Mouse (Mus musculus) C2C12 (cell line): ENCODE results near the gene Sipa1l3. TPM values are rescaled to one million over a fixed set of nuclear protein-coding genes. Genes with fewer than 3 reads are reported as not detected.

ENCODE experiments used
- H3K27me3 ChIP-seq: one replicate; pipeline ENCODE4 v1.6.1; 2011; ENCODE audit not compliant: control insufficient read depth, insufficient read depth, insufficient read length
- H3K36me3 ChIP-seq: one replicate; pipeline ENCODE4 v1.6.1; 2011; ENCODE audit not compliant: control insufficient read depth, insufficient read depth
- H3K4me3 ChIP-seq: one replicate; pipeline ENCODE4 v1.5.1; 2011; ENCODE audit warnings: mild to moderate bottlenecking, control low read depth; ENCODE audit not compliant: poor library complexity, insufficient read depth, severe bottlenecking
- H3K79me2 ChIP-seq: one replicate; pipeline ENCODE4 v1.6.1; 2011; ENCODE audit not compliant: control insufficient read depth, insufficient read depth
- H3K79me3 ChIP-seq: one replicate; pipeline ENCODE4 v1.6.1; 2011; ENCODE audit warnings: low read depth, control low read depth
- H3ac ChIP-seq: one replicate; pipeline ENCODE3; 2011; ENCODE audit warnings: low read depth; ENCODE audit not compliant: control insufficient read depth, insufficient read length
- CEBPB ChIP-seq: IDR thresholded peaks from one replicate; pipeline ENCODE4 v1.6.1; 2011; ENCODE audit warnings: low read depth, mild to moderate bottlenecking, control low read depth, moderate library complexity
- CTCF ChIP-seq: IDR thresholded peaks from one replicate; pipeline ENCODE4 v1.5.1; 2011; ENCODE audit not compliant: control insufficient read depth, insufficient read depth, insufficient read length
- FOSL1 ChIP-seq: IDR thresholded peaks from one replicate; pipeline ENCODE4 v1.8.0; 2011; ENCODE audit warnings: mild to moderate bottlenecking, low read length; ENCODE audit not compliant: poor library complexity, insufficient read depth, severe bottlenecking
- MAX ChIP-seq: IDR thresholded peaks from one replicate; pipeline ENCODE4 v1.6.1; 2011; ENCODE audit warnings: mild to moderate bottlenecking, control low read depth
- MYOD1 ChIP-seq: IDR thresholded peaks from one replicate; pipeline ENCODE4 v1.6.1; 2011; ENCODE audit warnings: low read depth; ENCODE audit not compliant: control insufficient read depth, insufficient read length
- MYOG ChIP-seq: IDR thresholded peaks from one replicate; pipeline ENCODE4 v1.6.1; 2011; ENCODE audit not compliant: control insufficient read depth, insufficient read length; ENCODE audit errors: extremely low read depth
- USF1 ChIP-seq: IDR thresholded peaks from one replicate; pipeline ENCODE4 v1.6.1; 2011; ENCODE audit warnings: low read depth, mild to moderate bottlenecking, control low read depth, moderate library complexity
- polyA plus RNA-seq: library from polyadenylated mRNA; unstranded; fragments of >200 nt; fragmentation: generic; extraction: Trizol; gene quantifications from one replicate; pipeline ENCODE4 v1.2.1, GENCODE M21; 2012; ENCODE audit warnings: missing spikeins

The Sipa1l3 gene
- polyA plus RNA-seq, 1 experiment: 30.1 TPM

DNA sequence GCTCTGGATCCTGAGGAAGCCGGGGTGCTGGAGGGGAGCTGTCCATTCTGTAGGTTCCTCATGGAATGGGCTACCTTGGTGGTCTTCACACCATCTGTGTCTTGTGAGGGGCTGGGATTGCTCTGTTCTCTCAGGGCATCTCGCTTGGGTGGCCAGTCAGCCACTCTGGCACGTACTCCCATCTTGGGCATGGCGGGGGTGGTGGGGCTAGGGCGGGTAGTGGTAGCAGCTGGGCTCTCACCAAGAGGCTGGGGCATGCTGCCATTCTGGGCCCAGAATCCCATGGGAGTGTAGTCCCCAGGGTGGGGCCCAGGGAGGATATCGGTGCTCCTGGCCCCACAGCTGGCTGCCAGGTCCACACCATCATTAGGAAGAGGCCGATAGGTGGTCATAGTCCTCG is 118.0 kb downstream of the Sipa1l3 start:
- Histone ChIP-seq H3ac (no peak overlapping the region), H3K27me3 (no peaks in the 10 kb centered on the region), H3K79me2 (no peaks in the 10 kb centered on the region), H3K36me3 (peaks cover 23% of the 10 kb centered on the region), H3K79me3 (no peaks in the 10 kb centered on the region), H3K4me3 (no peak overlapping the region)
- TF ChIP-seq FOSL1 (no peak), MYOD1 (no peak), CEBPB (no peak), MAX (no peak), CTCF (no peak), MYOG (no peak), USF1 (no peak)

DNA sequence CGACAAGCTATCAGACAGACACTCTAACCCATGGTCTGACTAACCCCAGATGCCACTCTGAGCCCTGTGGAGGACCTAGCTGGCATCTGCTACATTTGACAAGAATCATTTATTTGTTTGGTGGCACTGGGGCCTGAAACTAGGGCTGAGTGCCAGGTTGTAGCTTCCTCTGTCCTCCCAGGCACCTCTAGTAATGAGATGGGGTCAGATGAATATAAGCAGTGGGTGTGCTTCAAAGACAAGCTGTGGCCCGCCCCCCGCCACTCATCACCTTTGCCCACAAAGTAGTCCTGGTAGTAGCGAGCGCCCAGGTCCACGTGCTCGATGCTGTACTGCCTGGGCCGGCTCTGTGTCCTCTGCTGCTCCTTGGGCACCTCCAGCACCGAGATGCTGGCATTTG is 119.4 kb downstream of the Sipa1l3 start:
- Histone ChIP-seq H3K79me2 (no peaks in the 10 kb centered on the region), H3K4me3 (no peak overlapping the region), H3K36me3 (peaks cover 29% of the 10 kb centered on the region), H3K27me3 (no peaks in the 10 kb centered on the region), H3K79me3 (no peaks in the 10 kb centered on the region), H3ac (no peak overlapping the region)
- no peak for TF ChIP-seq CTCF
- no peak for TF ChIP-seq CEBPB
- TF ChIP-seq FOSL1: no peak
- TF ChIP-seq USF1: no peak
- no peak for TF ChIP-seq MYOD1
- no peak for TF ChIP-seq MAX
- no peak for TF ChIP-seq MYOG

DNA sequence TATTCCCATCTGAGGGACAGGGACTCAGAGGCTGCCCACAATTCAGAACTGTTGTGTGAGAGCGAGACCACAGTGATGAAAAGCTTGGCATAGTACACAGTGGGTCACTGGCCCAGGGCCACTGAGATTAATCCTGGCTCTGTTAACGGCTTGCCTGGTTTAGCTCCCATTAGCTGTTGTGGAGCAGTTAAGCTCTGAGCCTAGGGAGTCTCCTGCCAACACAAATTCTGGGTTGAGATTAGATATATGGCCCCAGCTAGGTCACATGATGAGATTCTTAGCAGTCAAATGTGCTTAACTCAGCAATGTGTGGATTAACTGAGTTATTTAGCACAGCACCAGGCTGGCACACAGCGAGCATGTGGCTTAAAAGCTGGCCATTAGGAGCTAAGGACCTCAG is 121.0 kb downstream of the Sipa1l3 start:
- no peak overlapping the region for H3ac ChIP-seq
- H3K79me2 ChIP-seq: no peaks in the 10 kb centered on the region
- TF ChIP-seq MYOD1 (no peak), MYOG (no peak), MAX (no peak), CTCF (no peak), FOSL1 (no peak), USF1 (no peak), CEBPB (no peak)
- no peak overlapping the region for H3K4me3 ChIP-seq
- no peaks in the 10 kb centered on the region for H3K79me3 ChIP-seq
- H3K27me3 ChIP-seq: no peaks in the 10 kb centered on the region
- peaks cover 29% of the 10 kb centered on the region for H3K36me3 ChIP-seq

DNA sequence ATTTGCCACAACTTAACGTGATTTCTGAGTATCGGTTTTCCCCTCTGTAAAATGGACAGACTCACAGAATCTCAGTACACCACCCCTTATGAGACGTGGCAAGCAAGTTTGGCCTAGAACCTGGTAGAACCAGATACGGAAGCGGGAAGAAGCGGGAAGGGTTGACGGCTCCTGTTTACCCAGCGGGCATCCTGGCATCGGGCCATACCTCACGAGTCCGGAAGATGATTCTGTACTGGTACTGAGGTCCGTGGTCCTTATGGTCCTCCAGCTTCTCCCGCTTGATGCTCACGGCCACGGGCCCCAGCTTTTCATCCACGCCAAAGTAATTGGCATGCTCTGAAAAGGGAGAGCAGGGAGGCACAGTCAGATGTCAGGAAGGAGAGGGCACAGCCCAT is 121.5 kb downstream of the Sipa1l3 start:
- H3K4me3 ChIP-seq: no peak overlapping the region
- H3K36me3 ChIP-seq: peaks cover 29% of the 10 kb centered on the region
- H3K27me3 ChIP-seq: no peaks in the 10 kb centered on the region
- no peaks in the 10 kb centered on the region for H3K79me3 ChIP-seq
- TF ChIP-seq MYOG (no peak), MYOD1 (no peak), FOSL1 (no peak), USF1 (no peak), CTCF (no peak), CEBPB (no peak)
- H3K79me2 ChIP-seq: no peaks in the 10 kb centered on the region
- H3ac ChIP-seq: no peak overlapping the region

DNA sequence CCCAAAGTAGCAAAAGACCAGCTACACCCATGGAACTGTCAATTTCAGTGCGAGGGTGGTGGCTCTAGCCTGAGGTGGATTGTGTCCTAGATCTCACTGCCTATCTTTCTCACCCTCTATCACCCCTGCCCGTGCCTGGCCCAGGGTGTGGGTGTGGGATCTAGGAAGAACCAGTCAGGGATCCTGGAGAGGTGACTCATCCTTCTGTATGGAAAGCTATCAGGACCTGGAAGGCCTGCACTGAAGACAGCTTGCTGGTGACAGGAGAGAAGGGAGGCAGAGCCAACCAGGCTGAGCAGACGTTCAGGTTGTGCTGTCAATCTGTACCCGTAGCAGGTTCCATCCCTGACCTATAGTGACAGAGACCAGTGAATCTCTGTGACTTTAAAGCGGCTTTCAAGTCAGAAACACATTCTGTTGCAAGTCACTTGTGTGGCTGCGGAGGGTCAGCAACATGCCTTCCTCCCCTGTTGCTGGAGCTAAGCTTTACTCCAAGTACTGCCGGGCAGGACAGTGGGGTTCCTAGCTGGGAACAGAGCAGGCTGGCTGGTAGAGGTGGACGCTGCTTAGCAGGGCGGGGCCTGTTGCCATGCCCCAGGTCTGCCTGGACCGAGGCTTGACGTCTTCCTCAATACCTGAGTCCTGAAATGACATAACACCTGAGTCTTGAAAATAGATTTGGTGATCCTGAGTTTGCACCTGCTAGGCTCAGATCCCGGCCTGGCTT is 122.1 kb downstream of the Sipa1l3 start:
- TF ChIP-seq FOSL1: no peak
- Histone ChIP-seq H3ac (no peak overlapping the region), H3K27me3 (no peaks in the 10 kb centered on the region), H3K36me3 (peaks cover 29% of the 10 kb centered on the region), H3K79me3 (no peaks in the 10 kb centered on the region), H3K4me3 (no peak overlapping the region), H3K79me2 (no peaks in the 10 kb centered on the region)

DNA sequence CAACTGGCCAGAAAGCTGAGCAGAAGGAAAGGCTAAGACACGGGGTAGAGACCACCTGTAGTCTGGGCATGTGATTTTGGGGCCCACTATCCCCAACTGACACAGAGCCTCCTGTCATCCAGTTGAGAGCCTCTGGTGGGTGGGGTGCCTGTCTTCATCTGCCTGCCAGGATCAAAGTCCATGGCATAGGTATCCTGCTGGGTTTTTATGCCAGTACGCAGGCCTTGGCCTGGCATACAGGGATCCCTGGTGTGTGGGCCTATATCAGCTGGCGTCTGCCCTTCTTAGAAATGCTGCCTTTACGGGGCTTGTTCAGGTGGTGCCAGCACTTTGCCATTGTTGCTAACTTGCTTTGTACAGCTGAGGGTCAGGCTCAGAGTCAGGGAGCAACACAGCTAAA is 123.3 kb downstream of the Sipa1l3 start:
- Histone ChIP-seq H3K27me3 (no peaks in the 10 kb centered on the region), H3K36me3 (peaks cover 29% of the 10 kb centered on the region), H3K4me3 (no peak overlapping the region), H3K79me3 (no peaks in the 10 kb centered on the region), H3K79me2 (no peaks in the 10 kb centered on the region), H3ac (no peak overlapping the region)
- no peak for TF ChIP-seq MYOD1
- no peak for TF ChIP-seq CTCF
- no peak for TF ChIP-seq FOSL1
- no peak for TF ChIP-seq CEBPB
- TF ChIP-seq MAX: no peak
- no peak for TF ChIP-seq MYOG
